Mouse (Mus musculus): Measurements from ENCODE around the gene Gmds.

GRCm38 (mm10) chr13:32175028-32175427 lies 163.5 kb downstream of the Gmds start:
- no peak for TF ChIP-seq CTCF (IDR thresholded peaks at IDR 0.05; ENCODE audit: low read depth, low read length)
- TF ChIP-seq POLR2A (IDR thresholded peaks at IDR 0.05; ENCODE audit: extremely low read depth, insufficient read depth, low read length) = no peak
